Mouse (Mus musculus) ovary, adult 18-20 months (tissue): ENCODE measurements around the gene Scn9a.

Experiments used
- DNase-seq: peaks from one replicate; pipeline ENCODE4 v3.0.0; 2022; ENCODE audit warnings: low spot score, mixed read lengths

Scn9a gene

DNA sequence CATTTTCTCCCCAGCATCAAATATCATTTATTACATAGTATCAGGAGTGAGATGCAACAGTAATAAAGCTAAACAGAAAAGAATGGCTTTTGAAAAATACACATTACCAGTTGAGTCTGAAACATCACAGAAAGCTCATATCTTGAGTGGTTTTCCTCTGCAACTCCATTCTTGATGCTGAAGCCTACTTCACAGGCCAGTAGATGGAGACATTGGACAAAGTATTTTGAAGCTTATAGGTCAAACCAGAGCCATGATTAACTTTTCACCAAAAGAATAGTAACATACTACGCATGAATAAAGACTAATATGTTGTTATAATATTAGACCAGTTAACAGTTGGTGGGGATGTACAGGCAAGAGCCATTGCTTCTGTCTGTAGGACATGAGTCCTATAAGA is 172.3 kb downstream of the Scn9a start:
- no peak for DNase-seq

- no peak for DNase-seq
Measured at GRCm38 (mm10) chr2:66440711-66441110, 194.1 kb downstream of the Scn9a start, which contains the start of gene Scn1a. Gene Scn1a (minus strand): TSS chr2:66440840.

DNA sequence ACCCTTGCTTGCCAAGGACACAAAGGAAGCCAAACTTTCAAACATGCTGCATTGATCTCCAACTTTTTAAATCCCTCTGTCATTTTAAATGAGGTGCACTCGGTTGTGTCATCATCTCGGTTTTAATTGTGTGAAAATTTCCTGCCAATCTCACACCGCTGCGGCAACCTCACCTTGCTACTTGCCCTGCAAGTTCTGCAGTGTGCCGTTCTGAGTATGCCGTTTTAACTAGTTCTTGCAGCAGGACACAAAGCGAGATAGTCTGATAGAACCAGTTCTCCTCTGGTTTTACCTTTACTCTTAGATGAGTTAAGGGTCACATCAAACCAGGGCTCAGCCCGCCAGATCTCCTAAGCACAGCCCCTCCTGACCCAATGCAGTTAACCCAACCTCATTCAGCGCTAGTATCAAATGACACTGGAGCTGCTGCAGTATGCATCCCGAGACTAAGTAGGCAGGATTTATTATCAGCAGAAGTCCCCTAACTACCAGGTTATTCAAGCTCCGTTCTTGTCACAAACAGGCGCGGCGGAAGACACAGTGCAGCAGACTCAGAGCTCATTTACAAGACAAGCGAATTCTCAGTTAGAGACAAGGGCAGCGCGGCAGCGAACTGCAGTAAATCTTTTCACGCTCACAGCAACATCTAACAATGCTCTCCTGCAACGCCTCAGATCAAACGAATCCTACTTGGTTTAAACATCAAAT is 194.8 kb downstream of the Scn9a start:
- no peak for DNase-seq

DNA sequence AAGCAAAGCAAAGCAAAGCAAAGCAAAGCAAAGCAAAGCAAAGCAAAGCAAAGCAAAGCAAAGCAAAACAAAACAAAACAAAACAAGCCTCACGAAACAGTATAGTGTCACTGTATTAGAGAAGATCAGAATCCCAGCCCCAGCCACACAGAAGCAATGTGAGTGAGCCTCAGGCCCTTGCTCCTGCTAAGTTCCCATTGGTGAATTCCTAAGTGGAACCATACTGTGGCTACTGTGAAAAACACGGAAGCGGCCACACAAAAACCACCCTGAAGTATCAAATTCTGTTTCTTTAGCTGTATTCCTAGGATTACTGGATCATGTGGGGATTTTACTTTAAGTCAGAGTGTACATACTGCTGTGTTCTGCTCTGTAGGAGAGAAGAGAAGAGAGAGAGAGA is 198.5 kb downstream of the Scn9a start:
- no peak for DNase-seq
